Mouse (Mus musculus) layer of hippocampus, adult 11-12 months (tissue): ENCODE results near the gene Rab3gap2.
A peak's percentile ranks its signal among the peaks of the same experiment; 100 is the strongest.
"Not testable (repeated sequence)": the region's sequence is repeated elsewhere in the genome, so short reads cannot be mapped to it uniquely, and the experiment has no call there.

Source experiments
- DNase-seq: peaks from one replicate; pipeline ENCODE4 v3.0.0; 2022; ENCODE audit warnings: low spot score

The Rab3gap2 gene

DNA sequence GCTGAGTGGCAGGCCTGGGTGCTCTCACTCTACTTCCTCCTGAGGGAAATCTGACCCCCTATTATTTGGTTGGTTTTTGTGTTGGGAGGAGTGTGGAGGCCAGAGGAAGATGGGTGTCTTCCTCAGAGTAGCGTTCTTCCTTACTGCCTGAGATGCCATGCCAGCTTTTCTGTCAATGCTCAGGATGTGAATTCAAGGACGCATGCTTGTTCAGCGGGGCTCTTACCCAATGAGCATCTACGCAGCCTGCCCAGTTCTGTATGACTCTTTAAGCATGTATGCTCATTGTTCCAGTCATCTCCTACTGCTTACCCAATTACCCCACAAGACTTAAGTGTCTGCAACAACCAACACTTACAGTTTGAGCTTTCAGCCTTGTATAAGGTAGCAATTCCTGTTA lies 76.7 kb downstream of the Rab3gap2 start:
- DNase-seq: no peak

DNA sequence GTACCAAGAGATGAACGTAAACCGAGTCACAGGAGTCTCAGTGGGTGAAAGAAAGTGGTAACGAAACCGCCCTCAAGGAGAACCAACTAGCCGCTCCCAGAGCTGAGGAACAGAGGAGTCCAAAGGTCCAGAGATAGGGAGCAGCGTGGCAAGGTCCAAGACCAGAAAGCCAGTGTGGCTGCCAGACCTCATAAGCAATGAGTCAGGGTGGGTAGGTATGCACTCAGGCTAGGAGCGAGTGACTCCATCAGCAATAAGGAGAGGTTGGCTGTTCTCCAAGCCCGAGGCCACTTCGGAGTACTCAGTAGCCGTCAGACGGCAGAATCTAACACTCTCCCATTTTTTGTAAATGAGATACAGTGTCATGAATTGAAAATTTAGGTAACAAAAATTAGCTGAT lies 78.9 kb downstream of the Rab3gap2 start:
- DNase-seq: no peak

DNA sequence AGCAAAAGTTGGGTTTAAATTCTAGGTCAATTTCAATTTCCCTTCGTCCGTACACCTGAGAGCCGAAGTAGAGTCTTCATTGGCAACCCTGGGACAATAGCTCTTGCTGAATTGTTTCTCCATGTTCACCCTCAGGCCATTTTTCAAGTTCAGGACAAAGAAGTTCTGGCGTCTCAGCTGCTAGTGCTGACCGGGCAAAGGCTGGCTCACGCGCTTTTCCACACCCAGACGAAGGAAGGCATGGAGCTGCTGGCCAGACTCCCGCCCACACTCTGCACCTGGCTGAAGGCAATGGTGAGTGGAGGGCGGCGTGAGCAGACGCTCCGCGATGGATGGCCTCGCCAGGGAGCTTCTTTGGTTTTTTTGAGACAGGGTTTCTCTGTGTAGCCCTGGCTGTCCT lies 79.3 kb downstream of the Rab3gap2 start:
- no peak for DNase-seq

DNA sequence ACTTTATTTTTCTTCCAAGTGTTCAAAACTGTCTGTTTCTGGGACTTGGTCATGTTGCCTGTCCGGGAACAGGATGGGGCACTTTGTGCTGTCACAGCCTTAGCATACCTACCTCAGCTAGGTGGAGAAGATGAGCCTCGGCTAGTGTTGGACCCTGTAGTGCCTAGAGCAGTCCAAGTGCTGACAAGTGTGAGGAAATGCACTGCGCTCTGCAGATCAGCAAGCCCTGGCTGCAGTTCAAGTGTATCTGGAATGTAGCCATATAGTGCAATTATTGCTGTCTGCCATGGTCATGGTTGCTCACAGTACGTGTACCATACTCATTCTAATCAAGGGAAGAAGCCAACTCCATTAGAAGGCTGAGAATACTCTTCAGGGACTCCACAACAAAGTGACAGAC lies 80.8 kb downstream of the Rab3gap2 start:
- peak; percentile 44 for DNase-seq

DNA sequence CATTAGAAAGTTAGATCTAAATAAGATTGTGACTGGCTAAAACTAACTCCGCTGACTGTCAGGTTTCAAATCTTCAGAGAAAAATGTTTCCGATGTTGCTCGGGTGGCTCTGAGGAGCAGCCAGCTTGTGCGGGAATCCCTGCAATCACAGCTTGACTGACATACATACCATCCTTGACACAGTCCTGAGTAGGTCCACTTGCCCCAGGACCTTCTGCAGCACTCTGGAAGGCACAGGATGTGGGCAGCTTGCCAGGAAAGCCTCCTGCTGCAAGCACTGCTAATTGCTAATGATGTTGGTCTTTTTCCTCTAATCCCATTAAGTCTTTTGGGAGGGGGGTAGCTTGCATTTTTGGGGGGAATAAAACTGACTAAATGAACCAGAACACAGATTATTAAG lies 81.3 kb downstream of the Rab3gap2 start:
- DNase-seq: no peak

DNA sequence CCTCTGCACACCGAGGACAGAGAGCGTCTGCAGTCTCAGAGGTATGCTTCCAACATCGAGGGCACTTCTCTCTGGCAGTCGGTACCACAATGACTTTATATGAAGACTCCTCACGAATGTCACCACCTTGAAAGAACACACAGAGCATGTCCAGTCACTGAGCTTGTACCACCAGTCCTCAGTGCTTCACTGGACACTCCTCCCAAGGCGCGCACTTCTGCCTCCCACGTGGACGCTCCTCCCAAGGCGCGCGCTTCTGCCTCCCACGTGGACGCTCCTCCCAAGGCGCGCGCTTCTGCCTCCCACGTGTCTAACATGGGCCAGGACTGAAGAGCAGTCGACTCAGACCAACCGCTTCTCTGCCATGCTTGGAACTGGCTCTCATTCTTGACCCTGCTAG lies 83.1 kb downstream of the Rab3gap2 start:
- no peak for DNase-seq

DNA sequence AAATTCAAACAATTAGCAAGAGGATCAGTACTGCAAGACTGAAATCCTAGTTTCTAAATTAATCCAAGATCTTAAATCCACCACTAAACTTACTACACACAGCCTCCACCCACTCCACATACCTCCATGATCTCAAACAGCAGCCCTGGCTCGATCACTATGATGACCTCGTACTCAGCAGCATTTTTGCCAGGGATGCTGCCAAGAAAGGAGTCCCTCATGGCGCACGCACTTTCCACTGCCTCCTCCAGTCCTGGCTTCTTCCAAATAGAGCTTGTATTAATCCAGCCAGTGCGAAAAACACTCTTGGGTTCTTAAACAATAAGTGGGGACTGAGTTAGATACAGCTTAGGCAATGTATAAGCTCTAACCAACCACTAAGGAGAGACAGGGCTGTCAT lies 85.3 kb downstream of the Rab3gap2 start:
- DNase-seq: no peak

DNA sequence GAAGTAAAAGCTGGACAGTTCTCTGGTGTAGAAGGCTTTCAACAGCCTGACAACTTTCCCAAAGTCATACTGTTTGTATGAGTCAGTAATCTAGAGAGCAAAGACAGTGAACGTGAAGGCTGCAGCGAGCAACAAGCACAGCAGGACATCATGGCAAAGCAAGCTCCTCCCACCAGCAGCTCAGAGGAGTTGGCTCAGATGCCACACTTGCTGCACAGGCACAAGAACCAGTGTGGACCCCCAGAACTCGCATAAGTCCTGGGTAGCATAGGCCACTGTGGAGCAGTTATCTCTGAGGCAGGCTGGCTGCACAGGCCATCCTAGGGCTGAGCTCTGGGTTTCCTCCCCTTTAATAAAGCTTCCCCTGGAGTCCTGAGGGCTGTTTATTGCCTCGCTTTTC lies 87.4 kb downstream of the Rab3gap2 start:
- no peak for DNase-seq

DNA sequence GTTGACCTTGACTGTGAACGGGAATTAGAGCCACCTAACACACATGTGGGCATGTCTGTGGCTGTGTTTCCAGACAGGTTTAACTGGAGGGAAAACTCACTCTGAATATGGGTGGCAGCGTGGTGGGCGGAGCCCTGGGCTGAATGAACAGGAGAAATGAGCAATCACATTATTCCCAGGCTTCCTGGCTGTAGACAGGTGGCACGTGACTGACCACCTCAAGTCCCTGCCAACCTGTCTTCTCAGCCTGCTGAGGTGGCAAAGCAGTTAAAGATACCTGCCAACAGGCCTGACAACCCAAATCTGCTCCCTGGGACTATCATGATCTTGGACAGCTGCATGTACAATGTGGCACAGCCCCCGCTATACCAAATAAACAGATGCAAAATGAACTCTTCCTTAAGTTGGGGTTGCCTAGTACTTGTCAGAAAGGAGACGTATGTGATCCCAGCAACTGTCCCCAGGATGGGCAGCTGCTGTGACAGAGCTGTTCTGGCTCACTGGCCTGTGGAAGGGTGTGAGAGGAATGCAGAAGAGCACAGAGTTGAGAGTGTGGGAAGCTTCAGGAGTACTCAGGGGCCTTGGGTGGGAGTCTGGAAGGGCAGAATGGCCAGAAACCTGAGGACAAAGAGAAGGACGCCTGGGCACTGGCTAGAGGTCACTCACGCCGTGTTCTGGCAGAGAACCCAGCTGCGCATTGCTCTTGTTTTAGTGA lies 88.9 kb downstream of the Rab3gap2 start:
- no peak for DNase-seq

DNA sequence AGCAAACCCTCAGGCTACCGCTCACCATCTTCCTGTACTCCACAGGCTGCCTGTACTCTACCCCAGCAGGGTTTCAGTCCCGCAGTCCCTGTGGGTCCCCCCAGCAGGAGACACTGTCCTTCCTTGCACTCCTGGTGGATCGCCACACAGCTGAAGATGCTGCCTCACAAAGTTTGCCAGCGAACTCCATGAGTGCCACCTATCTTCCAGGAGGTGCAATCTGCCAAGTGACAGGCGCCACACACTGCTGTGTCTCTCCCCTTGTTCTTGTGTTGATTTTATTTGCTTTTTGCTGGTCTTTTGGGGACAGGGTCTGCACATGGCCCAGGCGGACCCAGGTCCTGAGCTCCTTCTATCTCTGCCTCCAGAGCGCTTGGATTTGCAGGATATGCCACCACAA lies 92.9 kb downstream of the Rab3gap2 start:
- DNase-seq: no peak

DNA sequence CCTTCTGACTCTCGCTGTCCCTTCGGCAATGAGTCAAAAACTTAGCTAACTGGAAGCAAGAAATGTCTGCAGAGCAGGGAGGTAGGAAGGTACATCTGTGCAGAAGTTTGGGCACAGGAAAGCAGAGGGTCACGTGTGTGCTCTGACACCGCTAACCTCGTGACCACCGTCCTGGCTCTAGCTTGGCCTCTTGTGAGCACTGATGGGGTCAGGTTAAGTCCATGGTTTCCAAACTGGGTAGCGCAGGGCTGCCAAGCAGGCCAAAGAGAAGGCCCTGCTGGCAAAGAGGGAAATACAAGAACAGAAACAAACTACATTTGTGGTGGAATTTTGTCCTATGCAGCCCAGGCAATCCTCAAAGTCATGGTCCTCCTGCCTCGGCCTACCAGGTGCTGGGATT lies 94.6 kb downstream of the Rab3gap2 start:
- DNase-seq: no peak

DNA sequence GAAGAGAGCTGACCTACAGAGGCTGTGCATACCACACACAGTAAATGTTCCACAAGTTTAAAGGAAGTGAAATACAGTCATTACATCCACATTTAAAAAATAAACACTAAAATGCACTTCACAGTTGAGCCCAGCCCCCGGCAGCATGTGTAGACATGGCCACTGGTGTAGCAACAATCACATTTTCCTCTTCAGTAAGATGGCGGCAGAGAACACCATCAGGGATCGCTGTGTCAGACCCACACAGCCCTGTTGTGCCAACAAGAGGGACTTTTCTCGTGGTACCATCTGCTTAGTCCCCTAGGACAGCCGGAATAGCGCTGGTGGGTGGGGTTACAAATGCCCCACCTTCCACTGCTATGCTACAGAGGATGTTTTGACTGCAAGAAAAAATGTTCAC lies 98.9 kb downstream of the Rab3gap2 start:
- DNase-seq: no peak

DNA sequence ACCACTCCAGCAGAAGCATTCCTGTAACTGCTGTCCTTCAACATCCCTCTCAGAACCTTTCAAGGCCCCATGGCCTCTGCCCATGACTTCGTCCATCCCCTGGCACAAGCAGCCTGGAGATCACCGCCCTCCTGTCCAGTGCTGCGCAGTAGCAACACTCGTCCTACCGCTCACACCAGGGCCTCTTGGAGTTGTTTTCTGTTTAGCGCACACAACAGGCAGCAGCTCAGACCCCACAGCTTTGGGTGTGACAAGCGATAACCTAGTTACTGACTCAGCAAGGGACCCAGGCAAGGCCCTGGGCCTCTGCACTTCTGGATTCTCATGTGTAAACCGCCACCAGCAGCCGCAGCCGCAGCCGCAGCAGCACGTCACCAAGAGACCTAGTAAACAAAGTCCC lies 102.9 kb downstream of the Rab3gap2 start:
- no peak for DNase-seq

DNA sequence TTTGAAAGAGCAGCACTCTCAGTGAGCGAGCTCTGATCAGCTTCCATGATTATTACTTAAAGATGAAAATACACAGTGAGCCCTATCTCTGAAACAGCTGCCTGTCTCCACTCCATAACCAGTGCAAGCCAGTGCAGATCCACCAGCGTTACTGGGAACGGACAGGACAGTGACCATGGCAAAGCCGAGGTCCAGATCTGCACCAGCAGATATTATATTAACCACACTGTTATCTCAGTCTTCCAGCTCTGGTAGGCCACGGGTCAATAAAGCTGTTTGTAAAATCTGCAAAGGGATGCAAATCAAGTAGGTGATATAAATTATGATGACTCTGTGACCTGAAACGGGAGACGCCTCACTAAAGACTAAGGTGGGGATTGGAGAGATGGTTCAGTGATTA lies 103.7 kb downstream of the Rab3gap2 start:
- DNase-seq: no peak

DNA sequence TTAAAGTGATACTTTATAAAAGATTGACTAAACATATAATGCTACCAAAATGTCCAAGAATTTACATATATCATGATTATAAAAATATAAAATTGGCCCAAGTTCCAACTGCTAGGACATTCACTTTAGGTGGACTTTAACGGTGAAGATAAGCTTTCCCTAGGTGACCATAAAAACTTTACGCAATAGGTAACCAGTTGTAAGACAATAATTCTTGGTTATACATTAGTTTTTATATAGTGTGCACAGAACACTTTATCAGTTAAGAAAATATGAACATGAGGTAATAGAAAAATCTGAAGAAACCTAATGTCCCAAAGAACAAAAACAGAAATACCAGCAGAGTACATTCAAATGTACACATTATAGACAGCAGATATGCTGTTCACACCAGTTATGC lies 104.4 kb downstream of the Rab3gap2 start:
- DNase-seq: no peak

DNA sequence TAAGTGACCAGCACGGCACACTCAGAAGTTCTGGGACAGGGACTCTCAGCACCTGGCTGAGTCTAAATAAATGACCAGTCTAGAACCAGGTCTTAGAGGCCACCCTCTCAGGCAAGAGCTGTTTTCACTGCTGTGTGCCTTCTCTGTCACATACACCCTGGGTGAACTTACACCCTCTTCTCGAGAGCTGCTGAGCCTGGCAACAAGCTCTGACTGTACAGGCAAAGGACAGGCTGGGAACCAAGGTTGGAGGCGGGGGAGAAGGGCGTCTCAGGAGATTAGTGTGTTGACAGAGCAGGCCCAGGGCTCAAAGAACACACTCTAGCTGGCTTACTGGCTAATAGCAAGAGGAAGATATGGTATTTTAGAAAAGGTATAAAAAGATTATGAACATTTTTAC lies 105.0 kb downstream of the Rab3gap2 start:
- no peak for DNase-seq

DNA sequence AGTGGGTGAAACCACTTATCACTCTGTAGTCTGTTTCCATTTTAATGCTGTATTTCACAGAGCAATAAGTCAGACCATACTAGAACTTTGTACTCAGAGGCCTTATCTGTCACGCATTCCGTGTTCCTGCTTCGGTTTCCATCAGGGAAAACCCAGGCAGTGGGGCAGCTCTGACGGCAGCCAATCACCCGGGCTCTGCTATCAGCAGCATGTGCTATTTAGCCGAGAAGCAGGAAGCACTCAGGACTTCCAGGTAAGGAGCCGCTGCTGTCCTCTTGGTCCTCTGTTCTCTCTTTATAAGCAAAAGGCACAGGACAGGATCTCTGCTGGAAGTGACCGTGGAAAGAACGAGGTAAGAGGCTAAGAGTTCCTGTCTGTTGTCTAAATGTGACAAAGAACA lies 108.0 kb downstream of the Rab3gap2 start:
- DNase-seq: no peak

DNA sequence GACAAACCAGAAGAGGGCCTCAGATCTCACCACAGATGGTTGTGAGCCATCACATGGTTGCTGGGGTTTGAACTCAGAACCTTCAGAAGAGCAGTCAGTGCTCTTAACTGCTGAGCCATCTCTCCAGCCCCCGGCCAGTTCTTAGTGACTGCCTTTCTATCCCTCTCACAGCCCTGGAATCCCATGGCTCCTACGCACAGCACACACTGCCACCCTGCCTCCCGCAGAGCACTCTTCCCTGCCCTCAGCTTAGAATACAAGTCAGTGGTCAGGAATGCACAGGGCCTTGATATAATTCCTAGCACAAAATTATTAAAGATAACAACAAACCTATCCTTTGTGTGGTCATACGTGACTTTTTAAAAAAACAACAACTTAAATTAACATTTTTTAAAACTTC lies 110.6 kb downstream of the Rab3gap2 start:
- no peak for DNase-seq

DNA sequence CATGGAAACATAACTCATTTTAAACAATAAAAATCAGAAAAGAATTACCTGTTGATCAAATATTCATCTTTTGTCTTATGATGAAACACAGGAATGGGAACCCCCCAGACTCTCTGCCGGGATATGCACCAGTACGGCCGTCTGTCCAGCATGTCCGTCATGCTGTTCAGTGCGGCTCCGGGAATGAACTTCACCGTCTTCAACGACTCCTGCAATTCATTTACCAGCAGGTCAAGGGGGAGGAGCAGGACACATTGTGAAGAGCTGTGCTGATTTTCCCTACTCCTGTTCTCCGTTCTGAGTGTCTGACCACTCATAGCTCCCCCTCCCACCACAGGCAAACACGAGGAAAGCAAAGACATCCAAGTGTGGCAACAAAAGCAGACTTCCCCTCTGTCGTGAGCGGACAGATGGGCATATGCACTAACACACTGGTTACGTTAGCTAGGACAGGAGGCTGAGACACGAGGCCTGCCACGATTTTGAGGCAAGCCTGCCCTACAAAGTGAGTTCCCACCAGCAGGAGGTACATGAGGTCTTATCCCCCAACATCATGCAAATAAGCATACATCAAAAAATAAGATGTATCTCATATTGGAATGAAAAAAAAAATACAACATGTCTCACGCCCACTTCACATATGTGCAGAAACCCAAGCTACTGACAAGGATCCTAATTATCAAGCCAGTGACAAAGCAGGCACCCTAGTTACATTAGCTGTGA lies 112.1 kb downstream of the Rab3gap2 start:
- DNase-seq: peak; percentile 63

DNA sequence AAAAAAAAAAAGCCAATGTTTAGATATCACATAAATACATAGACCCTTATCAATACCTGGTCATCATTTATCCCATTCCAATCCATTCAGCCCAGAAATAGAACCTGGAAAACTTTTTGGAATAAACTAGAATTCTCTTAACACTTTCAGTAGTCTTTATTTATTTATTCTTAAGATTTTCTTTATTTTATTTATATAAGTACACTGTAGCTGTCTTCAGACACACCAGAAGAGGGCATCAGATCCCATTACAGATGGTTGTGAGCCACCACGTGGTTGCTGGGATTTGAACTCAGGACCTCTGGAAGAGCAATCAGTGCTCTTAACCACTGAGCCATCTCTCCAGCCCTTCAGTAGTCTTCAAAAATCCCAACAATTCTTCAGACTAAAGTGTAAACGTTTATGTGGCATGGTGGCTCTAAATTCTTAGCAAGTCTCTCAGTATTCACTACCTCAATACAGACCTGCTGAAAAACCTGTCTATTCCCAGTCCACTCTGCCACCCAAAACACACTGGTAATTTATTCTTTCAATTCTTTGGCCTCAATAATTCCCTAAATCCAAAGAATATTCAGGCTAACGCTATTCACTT lies 123.9 kb downstream of the Rab3gap2 start:
- not testable (repeated sequence) for DNase-seq

DNA sequence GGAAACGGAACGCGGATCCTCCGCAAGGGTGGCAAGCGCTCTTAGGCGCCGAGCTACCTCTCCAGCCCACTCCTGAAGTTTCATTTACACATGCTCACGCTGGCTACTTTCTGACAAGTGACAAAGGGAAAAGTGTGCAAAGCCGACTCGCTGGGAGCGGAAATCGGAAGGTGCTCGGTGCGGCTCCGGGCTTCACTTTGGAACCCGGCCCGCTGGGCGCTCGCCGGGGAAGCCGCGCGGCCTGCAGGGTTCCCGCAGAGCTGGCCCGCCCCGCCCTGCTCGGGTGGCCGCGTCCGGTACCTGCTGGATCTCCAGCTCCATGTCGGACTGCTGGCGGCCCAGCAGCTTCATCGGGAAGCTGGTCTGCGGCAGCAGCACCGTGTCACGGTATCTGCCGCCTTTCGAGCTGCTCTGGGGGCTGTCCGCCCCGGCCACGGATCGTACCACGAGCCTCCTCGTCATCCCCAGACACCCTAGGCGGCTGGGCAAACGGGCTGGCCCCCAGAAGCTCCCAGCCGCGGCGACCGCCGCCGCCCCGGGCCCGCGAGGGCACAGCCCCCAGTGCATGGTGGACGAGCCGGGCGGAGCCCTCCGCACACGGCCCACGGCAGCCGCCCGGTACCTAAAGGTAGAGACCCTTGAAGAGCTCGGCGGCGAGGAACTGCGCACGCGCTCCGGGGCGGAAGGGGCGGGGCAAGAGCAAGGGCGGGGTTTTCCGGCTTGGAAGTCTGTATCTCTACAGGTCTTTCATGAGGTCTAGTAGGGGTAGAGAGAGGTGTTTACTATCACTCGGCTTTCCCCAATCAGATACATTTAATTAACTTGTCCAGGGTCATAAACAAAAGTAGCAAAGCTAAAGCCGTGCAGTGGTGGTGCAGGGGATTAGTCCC lies 125.0 kb downstream of the Rab3gap2 start, which contains the start of gene Iars2:
Gene Iars2 (minus strand): TSS at position 676 of the 890 bp plus-strand sequence.
- DNase-seq: peak; percentile 91

DNA sequence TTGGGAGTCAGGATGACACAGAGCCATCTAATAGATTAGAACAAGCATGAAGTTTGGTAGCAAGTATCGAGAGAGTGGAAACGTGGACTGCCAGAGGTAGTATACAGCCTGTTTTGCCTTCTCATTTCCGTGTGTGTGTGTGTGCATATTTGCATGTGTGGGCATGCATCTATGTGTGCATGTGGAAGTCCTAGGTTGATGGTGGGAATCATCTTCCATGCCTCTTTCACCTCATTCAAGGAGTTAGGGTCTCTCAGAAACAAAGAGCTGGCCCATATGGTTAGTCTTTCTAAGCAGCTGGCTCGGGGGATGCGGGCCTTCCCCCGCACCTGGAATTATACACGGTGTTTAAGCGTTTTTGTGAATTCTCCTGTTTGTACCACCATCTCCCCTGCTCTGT lies 125.9 kb downstream of the Rab3gap2 start:
- DNase-seq: no peak
